13 mouse cellular contexts compared by ENCODE assay signal in genomic region chr5:34243062-34243461, GRCm38 (mm10). TPM values are rescaled to one million over a fixed set of nuclear protein-coding genes. Genes with fewer than 3 reads are reported as not detected.
DNase-seq lines count a peak whose midpoint lies in the region; ATAC-seq and TF ChIP-seq lines count a peak whose summit lies in the region.
"Had no signal": no experiment of that assay in that cellular context is flagged by ENCODE, and none has a peak within 500 bp of the region (broad histone marks: within the 10 kb centered on the region; RNA-seq: fewer than 3 reads in every experiment).

No protein-coding gene starts in this region.

- TF ChIP-seq POLR2A in myocyte (IDR thresholded peaks at IDR 0.05; ENCODE audit: insufficient read length, low read depth) = no peak

- no peaks in the 10 kb centered on the region for H3K36me3 ChIP-seq in heart, embryonic 16.5 days (ENCODE audit: control insufficient read depth, insufficient read depth)
- no peaks in the 10 kb centered on the region for H3K36me3 ChIP-seq in lung, postnatal 0 days (ENCODE audit: insufficient read depth, low read length)
- H3K36me3 ChIP-seq in myocyte (ENCODE audit: control insufficient read depth, insufficient read depth) = no peaks in the 10 kb centered on the region
- H3K36me3 ChIP-seq: G1E had no signal

- no peak overlapping the region for H3K4me3 ChIP-seq in heart, embryonic 16.5 days (ENCODE audit: low read length)
- no peak overlapping the region for H3K4me3 ChIP-seq in lung, postnatal 0 days (ENCODE audit: low read depth, low read length)
- no peak overlapping the region for H3K4me3 ChIP-seq in myocyte

- H3K27me3 ChIP-seq in heart, embryonic 16.5 days (ENCODE audit: control insufficient read depth, insufficient read depth, low read length) = no peaks in the 10 kb centered on the region
- no peaks in the 10 kb centered on the region for H3K27me3 ChIP-seq in lung, postnatal 0 days (replicated peaks; ENCODE audit: insufficient read depth, low read length)
- H3K27me3 ChIP-seq in myocyte (ENCODE audit: control insufficient read depth, insufficient read depth, insufficient read length) = no peaks in the 10 kb centered on the region

- H3K79me2 ChIP-seq in myocyte (ENCODE audit: control insufficient read depth, insufficient read depth) = no peaks in the 10 kb centered on the region

- TF ChIP-seq CTCF in lung, postnatal 0 days (IDR thresholded peaks at IDR 0.05) = no peak

- peak overlapping the region; percentile 16; the same call in 1 of the 2 replicates for H3K27ac ChIP-seq in heart, embryonic 16.5 days (ENCODE audit: low read length)
- H3K27ac ChIP-seq in lung, postnatal 0 days (ENCODE audit: low read length) = no peak overlapping the region

- no peaks in the 10 kb centered on the region for H3K9me3 ChIP-seq in heart, embryonic 16.5 days (replicated peaks; ENCODE audit: control insufficient read depth, low read length)
- no peaks in the 10 kb centered on the region for H3K9me3 ChIP-seq in lung, postnatal 0 days (ENCODE audit: low read length)
- H3K9me3 ChIP-seq: G1E had no signal

- DNase-seq in cerebellum, postnatal 25 days = peak; percentile 21 to 34
- no peak for DNase-seq in cerebellum, adult 8-10 months
- no peak for DNase-seq in heart, postnatal 10 days
- no peak for DNase-seq in lung, postnatal 0 days (ENCODE audit: low spot score)
- DNase-seq in lung, adult 18-20 months = no peak
- DNase-seq in ovary, adult 18-20 months (ENCODE audit: low spot score) = no peak

- intact Hi-C loops in heart, postnatal 10 days (cut with DNase I) = no loop called here

- H3K9ac ChIP-seq in heart, embryonic 16.5 days (ENCODE audit: low read length) = no peak overlapping the region
- no peak overlapping the region for H3K9ac ChIP-seq in lung, postnatal 0 days (replicated peaks; ENCODE audit: low read depth)

- no peak for TF ChIP-seq EP300 in lung, postnatal 0 days (IDR thresholded peaks at IDR 0.05)

- peak overlapping the region; percentile 57 for H3K4me2 ChIP-seq in heart, embryonic 16.5 days (ENCODE audit: low read depth, low read length)
- H3K4me2 ChIP-seq in lung, postnatal 0 days (replicated peaks; ENCODE audit: low read depth, low read length) = no peak overlapping the region
- H3K4me2 ChIP-seq in myocyte (ENCODE audit: low read depth) = peak overlapping the region; percentile 86

- ATAC-seq in heart, embryonic 16.5 days (replicated peaks; ENCODE audit: extremely low read depth, insufficient read depth, low FRiP score) = 0 out of 2 replicates have a peak, but pooled peaks have one; percentile 31
- 0 out of 2 replicates have a peak, but pooled peaks have one; percentile 12 for ATAC-seq in lung, postnatal 0 days

- H3ac ChIP-seq in myocyte (ENCODE audit: control insufficient read depth, insufficient read length) = no peak overlapping the region

- H3K4me1 ChIP-seq in heart, embryonic 16.5 days (ENCODE audit: control insufficient read depth, insufficient read depth, low read length) = peaks cover 17% of the 10 kb centered on the region
- peaks cover 6% of the 10 kb centered on the region; the same call in 1 of the 2 replicates for H3K4me1 ChIP-seq in lung, postnatal 0 days (ENCODE audit: insufficient read depth, low read depth, low read length)

- WGBS in heart, embryonic 16.5 days = 77% methylated on average over 5 of the region's 5 CpGs
- 83% methylated on average over 5 of the region's 5 CpGs for WGBS in lung, postnatal 0 days

TF ChIP-seq in myocyte, 11 proteins besides CTCF, POLR2A, EP300 and RAD21:
- no peak for TF ChIP-seq TCF3 (IDR thresholded peaks at IDR 0.05; ENCODE audit: insufficient read length, low read depth)
- TF ChIP-seq TCF12 (IDR thresholded peaks at IDR 0.05; ENCODE audit: insufficient read depth, poor library complexity, severe bottlenecking) = no peak
- no peak for TF ChIP-seq MAX (IDR thresholded peaks at IDR 0.05; ENCODE audit: low read depth)
- TF ChIP-seq POLR2AphosphoS2 (IDR thresholded peaks at IDR 0.05; ENCODE audit: insufficient read length, low read depth) = no peak
- TF ChIP-seq SRF (IDR thresholded peaks at IDR 0.05; ENCODE audit: control insufficient read depth, insufficient read length, low read depth) = no peak
- no peak for TF ChIP-seq MYOD1 (IDR thresholded peaks at IDR 0.05; ENCODE audit: control insufficient read depth in 1 of 3, insufficient read length in 2 of 3, low read depth in 2 of 3)
- TF ChIP-seq USF1 (IDR thresholded peaks at IDR 0.05; ENCODE audit: low read depth) = no peak
- no peak for TF ChIP-seq CEBPB (IDR thresholded peaks at IDR 0.05; ENCODE audit: insufficient read depth, poor library complexity, severe bottlenecking)
- no peak for TF ChIP-seq REST (IDR thresholded peaks at IDR 0.05; ENCODE audit: insufficient read depth, insufficient read length)
- TF ChIP-seq MYOG (IDR thresholded peaks at IDR 0.05; ENCODE audit: control insufficient read depth in 1 of 3, insufficient read depth in 1 of 3, insufficient read length in 2 of 3, low read depth in 2 of 3) = no peak
- TF ChIP-seq E2F4 (IDR thresholded peaks at IDR 0.05; ENCODE audit: insufficient read depth) = no peak

RNA-seq across cellular contexts. Expression of gene Zfyve28, which starts 45.2 kb away (rescaled TPM):
- polyA plus RNA-seq in heart, embryonic 16.5 days (2015; fragmentation: Nextera tagmentation; extraction: Ambion mirVana) = 0.49 and 0.72 TPM in 2 replicates
- 1 to 10 TPM; 1.3 to 1.4 TPM for total RNA-seq in heart, postnatal 10 days (2021)
- 0.16 and 0.24 TPM in 2 replicates for polyA plus RNA-seq in lung, postnatal 0 days (2015; fragmentation: Nextera tagmentation; extraction: Ambion mirVana)
- 0.08 TPM for polyA plus RNA-seq in myocyte (2012; fragmentation: generic; extraction: Trizol)
- polyA plus RNA-seq: G1E; liver, embryonic 11.5 days had no signal

RNA-seq across cellular contexts. Expression of gene Cfap99, which starts 45.3 kb away (rescaled TPM):
- polyA plus RNA-seq in heart, embryonic 16.5 days (2015; fragmentation: Nextera tagmentation; extraction: Ambion mirVana) = 0.08 TPM in 1 of 2 replicates, not detected in the other
- total RNA-seq in heart, postnatal 10 days (2021) = not detected
- polyA plus RNA-seq in lung, postnatal 0 days (2015; fragmentation: Nextera tagmentation; extraction: Ambion mirVana) = 0.35 and 0.71 TPM in 2 replicates
- polyA plus RNA-seq in myocyte (2012; fragmentation: generic; extraction: Trizol) = 0.02 TPM
- total RNA-seq: G1E had no signal
- polyA plus RNA-seq: forebrain, embryonic 11.5 days; G1E; kidney, embryonic 14.5 days; liver, embryonic 11.5 days; thymus, postnatal 0 days had no signal

RNA-seq across cellular contexts. Expression of gene Mxd4, which starts 55.5 kb away (rescaled TPM):
- polyA plus RNA-seq in heart, embryonic 16.5 days (2015; fragmentation: Nextera tagmentation; extraction: Ambion mirVana) = 26.6 and 32.2 TPM in 2 replicates
- 100 to 1,000 TPM; 109 to 119 TPM for total RNA-seq in heart, postnatal 10 days (2021)
- polyA plus RNA-seq in lung, postnatal 0 days (2015; fragmentation: Nextera tagmentation; extraction: Ambion mirVana) = 65.1 and 68.2 TPM in 2 replicates
- polyA plus RNA-seq in myocyte (2012; fragmentation: generic; extraction: Trizol) = 26.4 TPM

Comparison
In these comparisons a context has a peak if more than half of its experiments do, and no peak if none do; other contexts are left out.
1. DNase-seq: peak in cerebellum, postnatal 25 days (2 of 2); none in cerebellum, adult 8-10 months (single experiment), heart, postnatal 10 days (0 of 2), lung, postnatal 0 days (single experiment), lung, adult 18-20 months (0 of 2) and ovary, adult 18-20 months (single experiment).